Mouse (Mus musculus) lung, postnatal 0 days (tissue): ENCODE measurements at regions not wholly inside any gene's neighbourhood (a gene's known extent, or its start where the extent isn't known, plus 50 kb on each side); places are given as distances from the start of the nearest gene placed in this dataset.

Experiments used
- CTCF ChIP-seq: IDR thresholded peaks from 2 replicates; pipeline ENCODE4 v1.5.1; 2016; ENCODE audit warnings: antibody characterized with exemption, mild to moderate bottlenecking
- EP300 ChIP-seq: IDR thresholded peaks from 2 replicates; pipeline ENCODE4 v1.6.1; 2016; ENCODE audit warnings: antibody characterized with exemption, mild to moderate bottlenecking, control low read depth

DNA sequence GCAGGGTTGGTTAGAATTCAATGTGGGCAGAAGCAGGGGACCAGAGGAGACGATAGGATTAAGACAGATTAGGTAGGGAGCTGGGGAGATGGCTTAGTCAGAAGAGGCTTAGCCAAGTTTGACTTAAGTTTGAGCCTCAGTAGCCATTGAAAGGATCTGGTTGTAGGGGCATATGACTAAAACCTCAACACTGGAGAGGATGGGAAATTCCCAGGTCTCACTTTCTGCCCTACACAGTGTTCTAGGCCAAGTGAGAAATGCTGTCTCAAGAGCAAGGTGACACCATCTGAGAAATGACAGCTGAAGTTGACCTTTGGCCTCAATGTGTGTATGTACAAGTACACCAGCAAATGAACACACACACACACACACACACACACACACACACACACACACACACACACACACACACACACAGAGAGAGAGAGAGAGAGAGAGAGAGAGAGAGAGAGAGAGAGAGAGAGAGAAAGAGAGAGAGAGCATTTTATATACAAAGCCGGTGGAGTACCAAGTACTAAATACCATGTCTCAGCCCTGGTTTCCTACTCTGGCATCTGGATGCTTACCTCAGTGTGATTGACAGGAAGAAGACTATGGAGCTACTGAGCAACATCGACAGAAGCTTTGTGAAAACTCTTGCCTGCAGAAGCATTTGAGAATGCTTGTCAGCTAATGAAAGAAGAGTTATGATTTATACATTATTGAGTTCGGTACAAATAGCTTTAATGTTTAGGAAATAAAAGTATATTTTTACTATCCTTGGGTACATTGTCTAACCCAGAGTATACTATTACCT, 85.3 kb upstream of the 4933412E24Rik start:
- no peak for TF ChIP-seq CTCF
- TF ChIP-seq EP300 = no peak
